Mouse (Mus musculus) heart, postnatal 0 days (tissue): ENCODE results near the gene Abat. TPM values are rescaled to one million over a fixed set of nuclear protein-coding genes. Genes with fewer than 3 reads are reported as not detected.

ENCODE experiments used
- ATAC-seq: fragments of 200-750 bp; cut with Nextera tagmentation; 2 replicates; pipeline ENCODE4 v1.8.0; 2017; ENCODE audit warnings: low read depth, moderate number of reproducible peaks, moderate library complexity; ENCODE audit not compliant: insufficient read depth
- DNase-seq: peaks from one replicate; pipeline ENCODE4 v3.0.0-alpha.2; 2016; ENCODE audit warnings: low spot score
- H3K27ac ChIP-seq: fragments of 300-500 bp; sonication (generic); 2 replicates; pipeline ENCODE4 v1.5.1; 2014; ENCODE audit warnings: low read depth, mild to moderate bottlenecking
- H3K27me3 ChIP-seq: fragments of 300-500 bp; sonication (generic); 2 replicates; pipeline ENCODE4 v1.6.1; 2014; ENCODE audit warnings: low read length, mixed read lengths; ENCODE audit not compliant: control insufficient read depth, insufficient read depth
- H3K36me3 ChIP-seq: fragments of 300-500 bp; sonication (generic); replicated peaks from 2 replicates; pipeline ENCODE4 v1.6.1; 2014; ENCODE audit warnings: low read length, mixed read lengths; ENCODE audit not compliant: control insufficient read depth, insufficient read depth
- H3K4me1 ChIP-seq: fragments of 300-500 bp; sonication (generic); 2 replicates; pipeline ENCODE4 v1.6.1; 2014; ENCODE audit warnings: antibody characterized with exemption; ENCODE audit not compliant: control insufficient read depth, insufficient read depth
- H3K4me2 ChIP-seq: fragments of 300-500 bp; sonication (generic); 2 replicates; pipeline ENCODE4 v1.6.1; 2014; ENCODE audit warnings: low read depth, mild to moderate bottlenecking, low read length, moderate library complexity
- H3K4me3 ChIP-seq: fragments of 300-500 bp; sonication (generic); 2 replicates; pipeline ENCODE4 v1.5.1; 2014; ENCODE audit warnings: low read depth, low read length
- H3K9ac ChIP-seq: fragments of 300-500 bp; sonication (generic); replicated peaks from 2 replicates; pipeline ENCODE4 v1.6.1; 2014; ENCODE audit warnings: low read depth, low read length, mixed read lengths
- H3K9me3 ChIP-seq: fragments of 300-500 bp; sonication (generic); replicated peaks from 2 replicates; pipeline ENCODE4 v1.6.1; 2016; ENCODE audit warnings: low read length; ENCODE audit not compliant: control insufficient read depth
- CTCF ChIP-seq: IDR thresholded peaks from 2 replicates; pipeline ENCODE4 v1.5.1; 2016; ENCODE audit warnings: antibody characterized with exemption, control low read depth, low read depth
- EP300 ChIP-seq: IDR thresholded peaks from 2 replicates; pipeline ENCODE4 v1.6.1; 2016; ENCODE audit warnings: antibody characterized with exemption, low read depth
- WGBS: fragments of 180-500 bp; shearing (Covaris S2); extraction: QIAGEN DNeasy Blood & Tissue Kit; methylation state at CpG from one replicate; pipeline ENCODE4 v1.1.7; 2014; 5-methylcytosine and 5-hydroxymethylcytosine counted together
- polyA plus RNA-seq: library from polyadenylated mRNA; unstranded; fragments of >200 nt; fragmentation: Nextera tagmentation; extraction: Ambion mirVana; gene quantifications from 2 replicates; pipeline ENCODE4 v1.2.1, GENCODE M21; 2015
- total RNA-seq: library from RNA; depleted of rRNA; stranded (reverse); fragments of >200 nt; gene quantifications from 2 replicates; pipeline ENCODE4 v1.2.3, GENCODE M21; 2014; ENCODE audit warnings: low replicate concordance

The Abat gene
- total and polyA plus RNA-seq, 2 experiments from 2014 or later = 9.9 to 15.8 TPM

DNA sequence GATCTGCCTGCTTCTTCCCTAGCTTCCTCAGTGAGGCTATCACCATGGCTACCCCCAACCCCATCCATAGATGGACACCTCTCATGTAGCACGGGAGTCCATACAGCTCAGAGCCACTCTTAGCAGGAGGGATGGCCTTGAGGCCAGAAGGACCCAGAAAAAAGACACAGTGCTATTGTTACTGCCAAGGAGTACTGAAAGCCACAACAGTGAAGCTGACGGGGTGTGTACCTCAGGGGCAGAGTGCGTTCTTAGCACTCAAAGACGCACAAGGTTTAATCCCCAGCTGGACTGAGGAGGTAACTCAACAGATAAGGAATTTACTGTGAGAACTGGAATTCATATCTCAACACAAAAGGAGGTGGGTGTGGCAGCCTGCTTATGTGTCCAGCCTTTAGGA is 59.8 kb downstream of the Abat start:
- Histone ChIP-seq H3K4me1 (no peaks in the 10 kb centered on the region), H3K9ac (no peak overlapping the region), H3K9me3 (no peaks in the 10 kb centered on the region), H3K27ac (no peak overlapping the region), H3K27me3 (no peaks in the 10 kb centered on the region), H3K4me2 (no peak overlapping the region), H3K4me3 (no peak overlapping the region), H3K36me3 (no peaks in the 10 kb centered on the region)
- WGBS = 76% methylated on average over 4 of the region's 4 CpGs
- no peak for ATAC-seq
- DNase-seq = no peak
- no peak for TF ChIP-seq EP300
- TF ChIP-seq CTCF = no peak

DNA sequence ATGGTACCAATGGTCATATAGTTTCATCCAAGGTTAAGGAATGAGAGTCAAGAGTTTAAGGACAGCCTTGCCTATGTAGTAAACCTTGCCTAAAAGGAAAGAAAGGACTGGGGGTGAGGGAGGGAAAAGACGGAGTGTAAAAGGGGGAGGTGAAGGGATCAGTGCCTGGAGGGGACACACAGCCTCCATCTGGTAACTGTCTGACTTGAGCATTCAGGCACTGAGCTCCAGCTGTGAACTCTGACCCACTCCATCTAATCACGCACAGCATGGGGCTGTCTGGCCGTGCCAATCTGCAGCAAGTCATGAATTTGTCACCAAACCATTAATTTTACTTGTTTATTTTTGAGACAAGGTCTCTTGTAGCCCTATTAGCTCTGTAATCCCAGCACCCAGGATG is 60.5 kb downstream of the Abat start:
- WGBS = 52% methylated on average over 3 of the region's 3 CpGs
- H3K27me3 ChIP-seq = no peaks in the 10 kb centered on the region
- no peak for ATAC-seq

DNA sequence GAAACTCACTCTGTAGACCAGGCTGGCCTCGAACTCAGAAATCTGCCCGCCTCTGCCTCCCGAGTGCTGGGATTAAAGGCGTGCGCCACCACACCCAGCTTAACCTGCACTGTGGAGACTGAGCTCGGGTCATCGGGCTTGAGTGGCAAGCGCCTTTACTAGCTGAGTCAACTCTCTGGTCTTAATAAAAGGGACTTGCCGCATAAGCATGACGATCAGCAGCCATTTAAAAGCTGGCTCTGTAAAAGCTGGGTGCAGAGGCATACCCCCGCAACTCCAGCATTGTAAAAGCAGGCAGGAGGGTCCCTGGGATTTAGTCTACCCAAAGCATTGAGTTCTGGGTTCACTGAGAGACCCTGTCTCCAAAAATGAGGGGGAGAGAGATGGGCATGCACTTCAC is 61.1 kb downstream of the Abat start:
- Histone ChIP-seq H3K36me3 (no peaks in the 10 kb centered on the region), H3K9me3 (no peaks in the 10 kb centered on the region), H3K4me1 (no peaks in the 10 kb centered on the region), H3K4me2 (no peak overlapping the region), H3K27ac (no peak overlapping the region), H3K27me3 (no peaks in the 10 kb centered on the region), H3K4me3 (no peak overlapping the region), H3K9ac (no peak overlapping the region)
- DNase-seq = no peak
- ATAC-seq = no peak
- no peak for TF ChIP-seq CTCF
- TF ChIP-seq EP300 = no peak
- 92% methylated on average over 11 of the region's 11 CpGs for WGBS

More for the DNA sequence above, 60.5 kb downstream of the Abat start:
- H3K4me1 ChIP-seq = no peaks in the 10 kb centered on the region
- no peak overlapping the region for H3K9ac ChIP-seq
- no peaks in the 10 kb centered on the region for H3K36me3 ChIP-seq
- DNase-seq = no peak
- H3K4me2 ChIP-seq = no peak overlapping the region
- H3K9me3 ChIP-seq = no peaks in the 10 kb centered on the region
- TF ChIP-seq EP300 = no peak
- no peak overlapping the region for H3K27ac ChIP-seq
- no peak overlapping the region for H3K4me3 ChIP-seq

DNA sequence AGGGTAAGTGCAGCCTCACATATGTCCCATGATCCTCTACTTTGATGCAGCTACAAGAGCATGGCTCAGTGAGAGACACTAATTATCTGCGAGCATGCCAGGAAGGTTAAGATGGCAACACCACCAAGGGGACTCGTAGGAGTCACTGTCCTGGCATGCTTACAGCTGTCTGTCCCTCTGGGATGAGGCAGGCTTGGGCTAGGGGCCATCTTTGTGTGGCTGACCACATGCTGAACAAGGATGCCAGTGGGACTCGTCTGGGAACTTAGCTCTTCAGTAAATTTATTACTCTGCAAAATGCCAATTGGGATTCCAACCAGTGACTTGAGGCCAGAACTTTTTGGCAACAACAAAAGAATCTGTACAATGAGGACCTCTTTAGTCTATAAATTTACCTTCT is 62.9 kb downstream of the Abat start:
- no peak for DNase-seq
- H3K4me2 ChIP-seq = no peak overlapping the region
- H3K27ac ChIP-seq = no peak overlapping the region
- TF ChIP-seq CTCF = no peak
- no peak for TF ChIP-seq EP300
- no peaks in the 10 kb centered on the region for H3K4me1 ChIP-seq
- no peaks in the 10 kb centered on the region for H3K9me3 ChIP-seq
- 80% methylated on average over 3 of the region's 3 CpGs for WGBS
- no peak overlapping the region for H3K9ac ChIP-seq
- ATAC-seq = no peak
- no peaks in the 10 kb centered on the region for H3K36me3 ChIP-seq
- H3K4me3 ChIP-seq = no peak overlapping the region
- H3K27me3 ChIP-seq = no peaks in the 10 kb centered on the region

DNA sequence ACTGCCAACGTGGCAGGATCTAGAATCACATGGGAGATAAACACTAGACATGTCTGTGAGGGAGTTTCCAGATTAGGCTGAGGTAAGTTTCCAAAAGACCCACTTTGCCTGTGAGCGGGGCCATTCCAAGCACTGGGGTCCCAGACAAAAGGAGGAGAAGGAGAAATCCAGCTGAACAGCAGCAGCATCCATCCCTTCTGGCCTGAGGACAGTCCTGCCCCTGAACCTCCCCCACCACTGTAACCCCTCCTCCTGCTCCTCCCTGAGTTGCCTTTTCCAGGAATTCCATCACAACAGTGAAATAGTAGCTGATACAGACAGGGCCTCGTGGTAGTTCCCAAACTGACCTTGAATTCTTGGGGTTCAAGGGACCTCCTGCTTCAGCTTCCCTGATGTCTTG is 63.7 kb downstream of the Abat start:
- Histone ChIP-seq H3K4me2 (no peak overlapping the region), H3K36me3 (no peaks in the 10 kb centered on the region), H3K9me3 (no peaks in the 10 kb centered on the region), H3K9ac (no peak overlapping the region), H3K4me3 (no peak overlapping the region), H3K4me1 (no peaks in the 10 kb centered on the region), H3K27ac (no peak overlapping the region), H3K27me3 (no peaks in the 10 kb centered on the region)
- ATAC-seq (no peak), DNase-seq (no peak)
- 68% methylated on average over 3 of the region's 3 CpGs for WGBS
- TF ChIP-seq EP300 (no peak), CTCF (no peak)

DNA sequence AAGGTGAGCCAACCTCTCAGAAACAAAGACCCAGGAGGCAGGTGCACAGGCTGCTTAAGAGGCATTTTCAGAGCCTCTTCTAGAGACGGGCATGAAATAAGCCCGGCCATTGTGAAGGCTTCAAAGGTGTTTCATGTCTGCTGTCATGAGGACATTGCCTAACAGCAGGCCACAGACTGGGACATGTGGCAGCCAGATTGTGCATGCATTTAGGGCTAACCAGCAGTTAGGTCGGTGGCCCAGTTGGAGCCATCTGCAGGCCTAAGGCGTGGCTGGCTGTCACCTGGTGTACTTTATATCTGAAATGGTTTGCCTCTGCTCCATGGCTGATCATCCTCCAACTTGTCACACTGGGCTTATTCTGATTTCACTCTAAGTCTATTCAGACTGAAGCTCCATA is 65.1 kb downstream of the Abat start:
- H3K9me3 ChIP-seq = no peaks in the 10 kb centered on the region

More for the DNA sequence above, 65.1 kb downstream of the Abat start:
- no peak overlapping the region for H3K27ac ChIP-seq
- TF ChIP-seq EP300 (no peak), CTCF (no peak)
- DNase-seq (no peak), ATAC-seq (no peak)
- no peaks in the 10 kb centered on the region for H3K27me3 ChIP-seq
- H3K4me3 ChIP-seq = no peak overlapping the region
- no peak overlapping the region for H3K9ac ChIP-seq
- H3K4me2 ChIP-seq = no peak overlapping the region
- H3K4me1 ChIP-seq = no peaks in the 10 kb centered on the region
- 75% methylated on average over 4 of the region's 4 CpGs for WGBS
- peaks cover 7% of the 10 kb centered on the region; the same call in 1 of the 2 replicates for H3K36me3 ChIP-seq
